Mouse (Mus musculus): ENCODE measurements around the gene Olfr155. TPM values are rescaled to one million over a fixed set of nuclear protein-coding genes. Genes with fewer than 3 reads are reported as not detected.
A peak's percentile ranks its signal among the peaks of the same experiment; 100 is the strongest.

Olfr155 gene
- polyA plus RNA-seq, 1 experiment from 2014 or later: not detected

DNA sequence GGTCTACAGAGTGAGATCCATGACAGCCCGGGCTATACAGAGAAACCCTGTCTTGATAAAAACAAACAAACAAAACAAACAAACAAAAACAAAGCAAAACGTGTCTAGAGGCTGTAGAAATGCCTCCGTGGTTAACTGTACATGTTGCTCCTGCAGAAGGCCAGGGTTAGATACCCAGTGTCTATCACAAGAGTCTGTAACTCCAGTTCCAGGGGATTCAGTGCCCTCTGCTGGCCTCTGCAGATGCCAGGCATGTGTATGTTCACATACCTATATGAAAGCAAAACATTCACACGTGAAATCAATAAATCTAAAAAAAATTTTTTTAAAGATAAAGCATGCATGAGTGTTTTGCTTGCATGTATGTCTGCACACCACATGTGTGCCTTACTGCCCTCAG, 11.9 kb downstream of the Olfr155 start:
- Histone ChIP-seq H3K4me2 (no peak overlapping the region), H3K4me1 (peaks cover 6% of the 10 kb centered on the region), H3K9me3 (no peaks in the 10 kb centered on the region), H3K27ac (no peak overlapping the region), H3K9ac (no peak overlapping the region), H3K36me3 (no peaks in the 10 kb centered on the region), H3K4me3 (no peak overlapping the region), H3K27me3 (no peaks in the 10 kb centered on the region)
- no peak for ATAC-seq (ENCODE audit: insufficient number of reproducible peaks, low FRiP score, low TSS enrichment, low read depth)
- WGBS: 67% methylated on average over 4 of the region's 4 CpGs

- Histone ChIP-seq H3K27me3 (no peaks in the 10 kb centered on the region), H3K4me3 (no peak overlapping the region), H3K27ac (no peak overlapping the region), H3K4me1 (peaks cover 2% of the 10 kb centered on the region; the same call in 1 of the 2 replicates), H3K9ac (no peak overlapping the region), H3K4me2 (no peak overlapping the region), H3K9me3 (no peaks in the 10 kb centered on the region), H3K36me3 (no peaks in the 10 kb centered on the region)
- WGBS: 82% methylated on average over 10 of the region's 10 CpGs
- ATAC-seq (ENCODE audit: insufficient number of reproducible peaks, low FRiP score, low TSS enrichment, low read depth): no peak
These were observed 18.5 kb downstream of the Olfr155 start for GRCm38 (mm10) chr4:43869821-43870220.

DNA sequence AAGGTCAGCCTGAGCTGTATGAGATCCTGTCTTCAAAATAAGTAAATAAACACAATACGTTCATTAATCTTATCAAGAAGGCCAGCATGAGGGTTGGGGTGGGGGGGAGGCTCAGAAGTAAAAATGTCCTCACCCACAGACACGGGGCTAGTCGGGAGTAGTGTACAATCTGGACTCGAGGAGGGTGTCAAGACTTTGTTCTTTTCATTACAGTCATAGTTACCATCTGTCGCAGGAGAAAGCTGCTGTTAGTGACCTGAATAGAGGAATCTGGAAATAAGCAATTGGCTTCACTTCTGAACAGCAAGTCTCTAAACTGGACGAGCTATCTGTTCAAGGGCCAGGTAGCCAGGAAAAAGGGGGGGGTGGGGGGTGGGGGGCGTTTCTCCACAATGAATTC, 23.1 kb downstream of the Olfr155 start:
- Histone ChIP-seq H3K4me1 (peaks cover 19% of the 10 kb centered on the region), H3K4me2 (peak overlapping the region; percentile 83), H3K9me3 (no peaks in the 10 kb centered on the region), H3K9ac (no peak overlapping the region), H3K27me3 (no peaks in the 10 kb centered on the region), H3K4me3 (peak overlapping the region; percentile 93), H3K27ac (no peak overlapping the region), H3K36me3 (no peaks in the 10 kb centered on the region)
- WGBS: 46% methylated on average over 7 of the region's 7 CpGs
- ATAC-seq (ENCODE audit: insufficient number of reproducible peaks, low FRiP score, low TSS enrichment, low read depth): no peak

DNA sequence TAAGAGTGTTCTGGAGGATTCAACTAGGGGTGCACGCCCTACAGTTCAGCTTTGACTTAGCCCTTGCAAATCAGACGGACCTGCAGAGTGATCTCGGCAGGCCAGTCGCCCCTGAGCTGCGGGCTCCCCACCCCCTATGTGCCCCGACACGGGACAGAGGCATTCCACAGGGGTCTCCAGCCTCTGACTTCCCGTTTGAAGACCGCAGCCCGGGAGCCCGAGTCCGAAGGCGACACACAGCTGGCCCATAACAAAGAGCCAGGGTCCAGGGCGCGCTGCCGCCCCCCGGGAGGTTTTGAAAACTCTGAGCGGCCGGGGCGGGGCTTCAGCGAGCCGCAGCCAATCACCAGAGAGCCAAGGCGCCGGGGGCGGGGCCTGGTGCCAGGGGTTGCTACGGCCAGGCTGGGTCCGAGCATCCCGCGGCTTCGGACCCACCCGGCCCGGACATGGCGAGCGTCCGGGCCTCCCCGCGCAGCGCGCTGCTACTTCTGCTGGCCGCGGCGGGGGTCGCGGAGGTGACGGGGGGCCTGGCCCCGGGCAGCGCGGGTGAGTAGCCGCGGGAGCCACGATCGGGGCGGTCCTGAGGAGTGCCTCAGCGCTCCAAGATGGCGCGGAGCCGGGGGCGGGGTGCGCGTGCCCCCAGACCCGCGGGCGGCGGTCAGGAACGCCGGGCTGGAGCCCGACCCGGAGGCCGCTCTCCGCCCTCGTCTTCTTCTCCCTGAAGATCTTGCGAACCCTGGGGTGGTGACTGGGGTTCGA, 24.0 kb downstream of the Olfr155 start, which contains the start of gene Reck:
Reck (plus strand) TSS at position 371 of the 759 bp plus-strand sequence.
- H3K36me3 ChIP-seq: no peaks in the 10 kb centered on the region
- no peaks in the 10 kb centered on the region for H3K9me3 ChIP-seq
- H3K27ac ChIP-seq: peak within 1 kb of the TSS; percentile 69
- peak within 1 kb of the TSS; percentile 67 for H3K9ac ChIP-seq
- H3K4me3 ChIP-seq: peak within 1 kb of the TSS; percentile 93
- H3K4me1 ChIP-seq: peaks cover 19% of the 10 kb centered on the region
- H3K4me2 ChIP-seq: peak within 1 kb of the TSS; percentile 83
- ATAC-seq (ENCODE audit: insufficient number of reproducible peaks, low FRiP score, low TSS enrichment, low read depth): peak; percentile 89
- no peaks in the 10 kb centered on the region for H3K27me3 ChIP-seq
- WGBS: under 1% methylated on average over 73 of the region's 73 CpGs

- no peaks in the 10 kb centered on the region for H3K9me3 ChIP-seq
- peaks cover 19% of the 10 kb centered on the region for H3K4me1 ChIP-seq
- H3K36me3 ChIP-seq: no peaks in the 10 kb centered on the region
- no peaks in the 10 kb centered on the region for H3K27me3 ChIP-seq
- peak overlapping the region; percentile 83 for H3K4me2 ChIP-seq
- peak; percentile 49; the same call in 1 of the 2 replicates for ATAC-seq (ENCODE audit: insufficient number of reproducible peaks, low FRiP score, low TSS enrichment, low read depth)
- H3K9ac ChIP-seq: peak overlapping the region; percentile 67
- H3K27ac ChIP-seq: peak overlapping the region; percentile 69
- under 1% methylated on average over 20 of the region's 20 CpGs for whole genome bisulfite sequencing
- peak overlapping the region; percentile 93 for H3K4me3 ChIP-seq
These were observed 24.6 kb downstream of the Olfr155 start for GRCm38 (mm10) chr4:43875919-43876411.

DNA sequence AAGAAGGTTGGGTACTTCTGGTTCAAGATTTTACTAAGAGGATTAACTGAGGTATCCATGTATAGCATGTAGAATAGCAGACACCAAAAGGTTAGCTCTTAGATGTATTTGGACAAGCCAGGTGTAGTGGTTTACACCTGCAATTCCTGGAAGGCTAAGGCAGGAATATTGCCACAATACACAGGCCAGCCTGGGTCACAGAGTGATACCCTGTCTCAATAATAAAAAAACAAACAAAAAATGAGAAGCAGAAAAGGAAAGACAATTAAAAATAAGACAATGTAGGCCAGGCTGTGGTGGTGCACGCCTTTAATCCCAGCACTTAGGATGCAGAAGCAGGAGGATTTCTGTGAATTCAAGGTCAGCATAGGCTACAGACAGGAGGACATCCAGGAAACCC, 25.9 kb downstream of the Olfr155 start:
- H3K4me2 ChIP-seq: no peak overlapping the region
- H3K4me3 ChIP-seq: no peak overlapping the region
- WGBS: 92% methylated on average over 1 of the region's 1 CpGs
- H3K4me1 ChIP-seq: peaks cover 19% of the 10 kb centered on the region
- H3K27ac ChIP-seq: no peak overlapping the region
- H3K9ac ChIP-seq: no peak overlapping the region
- H3K27me3 ChIP-seq: no peaks in the 10 kb centered on the region
- no peaks in the 10 kb centered on the region for H3K36me3 ChIP-seq
- H3K9me3 ChIP-seq: no peaks in the 10 kb centered on the region
- ATAC-seq (ENCODE audit: insufficient number of reproducible peaks, low FRiP score, low TSS enrichment, low read depth): no peak

DNA sequence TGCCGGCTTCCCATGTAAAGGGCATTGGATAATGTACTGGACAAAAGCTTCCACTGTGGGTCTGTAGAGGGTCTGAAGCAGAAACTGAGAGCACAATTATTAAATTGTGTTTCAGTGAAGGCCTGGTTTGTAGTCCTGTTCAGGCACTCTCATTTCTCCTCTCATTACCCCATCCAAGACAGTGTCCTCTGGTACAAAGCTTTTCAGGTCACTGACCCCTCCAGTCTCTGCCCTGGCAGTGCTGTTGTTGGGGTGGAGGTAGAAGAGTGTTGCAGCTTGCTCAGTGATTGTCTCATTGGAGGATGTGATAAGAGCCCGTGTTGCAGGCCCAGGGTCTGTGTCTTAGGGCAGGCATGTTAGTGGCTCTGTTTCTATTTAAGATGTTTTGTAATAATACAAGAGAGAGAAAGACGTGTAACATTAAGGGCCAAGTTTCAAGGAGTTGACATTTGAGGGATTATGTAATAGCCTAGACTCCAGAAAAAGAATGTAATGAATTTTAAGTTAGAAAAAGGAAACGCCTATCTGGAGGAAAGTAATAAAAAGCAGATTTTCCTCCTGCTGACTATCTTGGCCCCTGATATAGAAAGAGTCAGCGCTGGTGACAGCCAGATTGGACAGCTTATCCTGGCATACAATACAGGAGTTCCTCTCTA, 26.9 kb downstream of the Olfr155 start:
- no peak overlapping the region for H3K4me2 ChIP-seq
- H3K9ac ChIP-seq: no peak overlapping the region
- H3K27me3 ChIP-seq: no peaks in the 10 kb centered on the region
- H3K36me3 ChIP-seq: no peaks in the 10 kb centered on the region
- H3K4me1 ChIP-seq: peaks cover 19% of the 10 kb centered on the region
- ATAC-seq (ENCODE audit: insufficient number of reproducible peaks, low FRiP score, low TSS enrichment, low read depth): no peak
- 31% methylated on average over 5 of the region's 5 CpGs for WGBS
- H3K9me3 ChIP-seq: no peaks in the 10 kb centered on the region
- peak overlapping the region; percentile 71; the same call in 1 of the 2 replicates for H3K27ac ChIP-seq
- no peak overlapping the region for H3K4me3 ChIP-seq

GRCm38 (mm10) chr4:43879566-43879965, 28.2 kb downstream of the Olfr155 start:
- H3K27me3 ChIP-seq: no peaks in the 10 kb centered on the region
- H3K9me3 ChIP-seq: no peaks in the 10 kb centered on the region
- H3K4me2 ChIP-seq: no peak overlapping the region
- no peak overlapping the region for H3K27ac ChIP-seq
- WGBS: 73% methylated on average over 6 of the region's 6 CpGs
- no peaks in the 10 kb centered on the region for H3K36me3 ChIP-seq
- peaks cover 27% of the 10 kb centered on the region for H3K4me1 ChIP-seq
- H3K9ac ChIP-seq: no peak overlapping the region
- no peak for ATAC-seq (ENCODE audit: insufficient number of reproducible peaks, low FRiP score, low TSS enrichment, low read depth)
- no peak overlapping the region for H3K4me3 ChIP-seq

DNA sequence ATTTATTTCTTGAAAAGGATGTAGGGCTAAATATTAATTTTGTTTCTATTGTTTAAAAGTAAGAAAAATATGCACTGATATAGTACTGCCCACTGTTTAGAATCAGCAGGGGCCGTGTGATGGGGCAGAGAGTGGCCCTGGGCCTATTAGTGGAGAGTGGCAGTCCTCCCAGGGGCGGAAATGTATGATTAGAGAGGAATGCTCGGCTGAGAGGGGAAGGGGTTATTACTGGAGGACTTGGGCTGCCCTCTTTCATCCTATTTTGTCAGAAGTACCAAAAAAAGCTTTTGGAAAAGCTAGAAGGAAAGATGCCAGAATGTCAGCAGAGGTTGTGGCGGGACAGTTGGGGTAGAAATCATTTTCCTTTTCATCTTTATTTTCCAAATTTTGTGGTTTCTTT, 32.8 kb downstream of the Olfr155 start:
- H3K27me3 ChIP-seq: no peaks in the 10 kb centered on the region
- no peaks in the 10 kb centered on the region for H3K9me3 ChIP-seq
- H3K4me3 ChIP-seq: no peak overlapping the region
- no peak overlapping the region for H3K4me2 ChIP-seq
- WGBS: 25% methylated on average over 4 of the region's 4 CpGs
- no peak overlapping the region for H3K9ac ChIP-seq
- no peak overlapping the region for H3K27ac ChIP-seq
- H3K36me3 ChIP-seq: no peaks in the 10 kb centered on the region
- no peak for ATAC-seq (ENCODE audit: insufficient number of reproducible peaks, low FRiP score, low TSS enrichment, low read depth)
- H3K4me1 ChIP-seq: peaks cover 12% of the 10 kb centered on the region; the same call in 1 of the 2 replicates

GRCm38 (mm10) chr4:43891247-43891646, 39.9 kb downstream of the Olfr155 start:
- Histone ChIP-seq H3K9ac (no peak overlapping the region), H3K4me1 (no peaks in the 10 kb centered on the region), H3K27ac (no peak overlapping the region), H3K4me2 (no peak overlapping the region), H3K27me3 (no peaks in the 10 kb centered on the region), H3K9me3 (no peaks in the 10 kb centered on the region), H3K36me3 (peaks cover 7% of the 10 kb centered on the region; the same call in 1 of the 2 replicates), H3K4me3 (no peak overlapping the region)
- ATAC-seq (ENCODE audit: insufficient number of reproducible peaks, low FRiP score, low TSS enrichment, low read depth): no peak
- WGBS: 87% methylated on average over 3 of the region's 3 CpGs

DNA sequence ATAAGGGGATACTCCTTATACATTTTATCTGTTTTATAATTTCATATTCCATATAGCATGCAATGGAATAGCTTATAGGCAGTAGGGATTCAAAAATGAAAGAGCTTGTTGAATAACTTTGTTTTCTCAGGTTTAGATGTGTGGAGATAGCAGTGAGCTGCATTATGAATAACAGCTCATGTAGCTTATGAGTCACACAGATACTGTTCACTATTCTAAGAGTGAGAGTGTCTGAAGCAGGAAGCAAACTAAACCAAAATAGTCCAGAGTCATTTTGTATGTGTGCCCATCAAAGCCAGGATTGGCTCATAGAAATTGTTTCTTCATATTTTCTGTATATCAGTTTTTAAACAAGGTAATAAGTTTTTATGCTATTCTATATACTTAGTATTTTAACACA, 45.8 kb downstream of the Olfr155 start:
- H3K9me3 ChIP-seq: no peaks in the 10 kb centered on the region
- no peak overlapping the region for H3K27ac ChIP-seq
- H3K27me3 ChIP-seq: no peaks in the 10 kb centered on the region
- H3K4me2 ChIP-seq: no peak overlapping the region
- peaks cover 30% of the 10 kb centered on the region for H3K36me3 ChIP-seq
- no peak overlapping the region for H3K4me3 ChIP-seq
- no peak for ATAC-seq (ENCODE audit: insufficient number of reproducible peaks, low FRiP score, low TSS enrichment, low read depth)
- H3K9ac ChIP-seq: no peak overlapping the region
- peaks cover 4% of the 10 kb centered on the region; the same call in 1 of the 2 replicates for H3K4me1 ChIP-seq

DNA sequence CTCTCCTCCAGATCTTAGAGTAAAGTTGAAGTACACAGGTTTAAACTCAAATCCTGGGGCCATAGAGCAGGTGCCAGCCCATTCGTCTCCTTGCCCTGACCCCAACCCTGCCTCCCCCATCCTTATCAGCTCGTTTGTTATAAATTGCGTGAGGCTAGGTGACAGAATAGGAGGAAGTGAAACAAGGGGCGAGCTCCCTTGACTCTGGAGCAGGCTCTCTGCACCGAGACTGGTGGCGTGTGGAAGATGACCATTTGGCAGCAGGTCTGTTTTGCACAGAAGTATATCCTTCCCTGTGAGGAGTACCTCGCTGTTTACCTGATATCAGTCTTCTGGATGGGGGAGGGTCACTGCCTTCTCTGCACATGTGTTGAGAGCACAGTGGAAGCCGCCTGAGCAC, 47.8 kb downstream of the Olfr155 start:
- H3K4me2 ChIP-seq: no peak overlapping the region
- no peak for ATAC-seq (ENCODE audit: insufficient number of reproducible peaks, low FRiP score, low TSS enrichment, low read depth)
- no peak overlapping the region for H3K27ac ChIP-seq
- 61% methylated on average over 8 of the region's 8 CpGs for WGBS
- H3K4me1 ChIP-seq: peaks cover 4% of the 10 kb centered on the region; the same call in 1 of the 2 replicates
- H3K9ac ChIP-seq: no peak overlapping the region
- no peak overlapping the region for H3K4me3 ChIP-seq
- no peaks in the 10 kb centered on the region for H3K9me3 ChIP-seq
- no peaks in the 10 kb centered on the region for H3K27me3 ChIP-seq
- peaks cover 38% of the 10 kb centered on the region for H3K36me3 ChIP-seq

All from limb, embryonic 15.5 days (tissue).